Mouse (Mus musculus) lung, postnatal 4 days (tissue): Measurements from ENCODE around the gene A530016L24Rik.

Experiments used
- DNase-seq, 2 experiments: peaks; one replicate each; pipeline ENCODE4 v3.0.0; 2021

The A530016L24Rik gene

GRCm38 (mm10) chr12:112489134-112489533 is at the start of gene A530016L24Rik:
A530016L24Rik (plus strand) TSS chr12:112489448.
- DNase-seq: no peak

- no peak for DNase-seq
These were observed 49.3 kb upstream of the A530016L24Rik start for GRCm38 (mm10) chr12:112439993-112440392.

- peak; percentile 46 to 69 for DNase-seq
These were observed 40.0 kb upstream of the A530016L24Rik start for GRCm38 (mm10) chr12:112449144-112449827.

GRCm38 (mm10) chr12:112449828-112450180 is 39.4 kb upstream of the A530016L24Rik start:
- peak; percentile 50 to 74 for DNase-seq

GRCm38 (mm10) chr12:112450883-112451282 is 38.4 kb upstream of the A530016L24Rik start:
- DNase-seq: peak; percentile 59 to 61

GRCm38 (mm10) chr12:112451381-112451780 is 37.9 kb upstream of the A530016L24Rik start:
- DNase-seq: no peak

GRCm38 (mm10) chr12:112451826-112452225 is 37.4 kb upstream of the A530016L24Rik start:
- DNase-seq: no peak

GRCm38 (mm10) chr12:112456144-112456713 is 33.0 kb upstream of the A530016L24Rik start:
- peak; percentile 42 to 58 for DNase-seq

GRCm38 (mm10) chr12:112457839-112458238 is 31.4 kb upstream of the A530016L24Rik start:
- peak in 1 of 2 experiments; percentile 66 for DNase-seq

GRCm38 (mm10) chr12:112462423-112462822 is 26.8 kb upstream of the A530016L24Rik start:
- DNase-seq: no peak

GRCm38 (mm10) chr12:112463209-112463608 is 26.0 kb upstream of the A530016L24Rik start:
- no peak for DNase-seq

- DNase-seq: no peak
These were observed 25.4 kb upstream of the A530016L24Rik start for GRCm38 (mm10) chr12:112463750-112464444.

- no peak for DNase-seq
These were observed 24.7 kb upstream of the A530016L24Rik start for GRCm38 (mm10) chr12:112464516-112464915.

GRCm38 (mm10) chr12:112465928-112466327 is 23.3 kb upstream of the A530016L24Rik start:
- DNase-seq: no peak

GRCm38 (mm10) chr12:112467387-112467786 is 21.9 kb upstream of the A530016L24Rik start:
- no peak for DNase-seq

GRCm38 (mm10) chr12:112469393-112469792 is 19.9 kb upstream of the A530016L24Rik start:
- DNase-seq: no peak

GRCm38 (mm10) chr12:112470216-112470615 is 19.0 kb upstream of the A530016L24Rik start:
- no peak for DNase-seq

- peak; percentile 82 to 88 for DNase-seq
These were observed 15.5 kb upstream of the A530016L24Rik start for GRCm38 (mm10) chr12:112473777-112474176.

GRCm38 (mm10) chr12:112489535-112489934 is 287 bp downstream of the A530016L24Rik start:
- DNase-seq: no peak

GRCm38 (mm10) chr12:112490444-112490939 is 1.2 kb downstream of the A530016L24Rik start:
- DNase-seq: peak; percentile 63 to 82

GRCm38 (mm10) chr12:112496136-112496535 is 6.9 kb downstream of the A530016L24Rik start:
- DNase-seq: no peak

GRCm38 (mm10) chr12:112497731-112498130 is 8.5 kb downstream of the A530016L24Rik start:
- no peak for DNase-seq

GRCm38 (mm10) chr12:112498683-112499082 is 9.4 kb downstream of the A530016L24Rik start:
- DNase-seq: peak in 1 of 2 experiments; percentile 33
